Mouse (Mus musculus): ENCODE measurements around the gene Ppp1r9a. TPM values are rescaled to one million over a fixed set of nuclear protein-coding genes. Genes with fewer than 3 reads are reported as not detected.

Gene Ppp1r9a
- total RNA-seq, 2 experiments from 2014 or later: 26.9 to 30.9 TPM

DNA sequence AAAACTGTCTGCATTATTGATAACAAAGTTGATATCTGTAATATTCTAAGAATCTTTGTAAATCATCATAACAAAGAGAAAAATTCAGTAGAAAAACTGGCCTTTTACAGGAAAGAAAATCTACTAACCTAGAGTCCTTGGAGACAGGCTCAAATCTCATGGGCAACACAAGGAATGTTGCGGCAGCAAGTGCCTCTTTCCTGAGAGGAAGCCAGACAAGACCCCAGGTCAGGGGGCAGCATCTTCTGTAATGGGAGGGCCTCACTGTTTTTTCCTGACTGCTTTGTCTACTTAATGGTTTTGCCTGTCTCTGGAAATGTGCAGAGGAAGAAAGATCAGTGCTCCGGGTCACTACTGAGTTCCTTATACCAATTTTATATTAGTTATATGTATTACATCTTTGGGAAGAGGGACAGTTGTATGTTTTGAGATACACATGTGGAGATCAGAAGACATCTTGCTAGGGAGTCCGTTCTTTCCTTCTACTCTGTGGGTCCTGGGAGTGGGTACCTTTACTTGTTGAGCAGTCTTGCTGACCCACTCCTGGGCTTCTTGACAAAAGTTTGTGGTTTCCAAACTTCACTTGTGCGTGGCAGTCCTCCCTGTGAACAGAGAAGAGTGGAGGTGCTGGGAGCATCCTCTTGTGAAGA is 151.9 kb downstream of the Ppp1r9a start:
- DNase-seq: no peak

GRCm38 (mm10) chr6:5074736-5075135 is 172.0 kb downstream of the Ppp1r9a start:
- no peak for DNase-seq

DNA sequence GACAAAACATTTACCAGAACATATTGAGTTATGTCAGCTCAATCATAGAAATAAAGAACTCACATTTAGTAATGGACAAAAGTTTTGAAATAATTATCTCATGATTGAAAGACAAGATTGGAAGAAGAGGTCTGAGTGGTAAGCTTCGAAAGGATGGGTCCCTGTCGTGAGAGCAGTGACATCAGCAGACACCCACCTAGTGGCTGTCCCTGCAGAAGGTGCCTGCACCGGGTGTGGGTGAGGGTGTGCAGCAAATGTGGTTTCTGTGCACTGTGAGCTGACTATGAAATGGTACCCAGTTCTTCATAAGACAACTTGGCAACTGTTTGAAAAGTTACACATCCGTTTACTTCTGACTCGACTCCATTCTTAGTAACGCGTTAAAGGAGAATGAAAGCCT is 173.0 kb downstream of the Ppp1r9a start:
- no peak for DNase-seq

DNA sequence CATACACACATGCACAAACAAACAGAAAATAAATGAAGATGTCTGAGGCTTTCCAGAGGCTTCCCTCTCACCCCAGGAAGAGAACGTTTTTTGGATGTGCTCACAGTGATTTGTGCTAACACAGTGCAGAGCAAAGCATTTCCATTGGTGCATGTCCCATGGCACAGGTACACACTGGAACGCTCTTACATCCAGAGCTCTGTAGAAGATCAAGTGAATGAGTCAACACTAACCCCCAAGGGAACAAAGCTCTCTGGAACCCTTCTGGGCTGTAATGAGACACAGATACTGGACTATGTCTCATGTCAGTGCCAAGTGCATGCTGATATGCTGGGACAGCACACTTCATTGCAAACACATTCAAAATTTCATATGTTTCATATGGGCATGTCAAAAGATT is 175.3 kb downstream of the Ppp1r9a start:
- DNase-seq: no peak

- no peak for DNase-seq
Measured at GRCm38 (mm10) chr6:5079108-5079507, 176.4 kb downstream of the Ppp1r9a start.

DNA sequence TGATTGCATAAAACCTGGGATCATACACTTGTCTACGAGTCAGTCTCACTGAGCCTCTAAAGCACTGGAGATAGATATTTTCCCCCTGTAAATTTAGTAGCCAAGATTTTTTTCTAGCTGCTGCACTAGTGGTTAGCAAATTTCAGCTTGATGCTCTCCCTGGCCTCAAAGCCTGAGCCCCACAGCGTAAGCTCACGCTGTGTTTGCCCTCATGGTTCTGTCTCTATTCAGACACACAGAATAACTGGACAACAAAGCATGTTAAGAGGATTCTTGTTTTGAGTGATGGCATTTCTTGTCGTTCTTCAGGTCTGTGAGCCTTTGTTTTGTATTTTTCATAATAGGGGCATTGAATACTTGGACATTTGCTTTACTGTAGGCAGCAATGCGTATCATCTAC is 177.4 kb downstream of the Ppp1r9a start:
- DNase-seq: no peak

DNA sequence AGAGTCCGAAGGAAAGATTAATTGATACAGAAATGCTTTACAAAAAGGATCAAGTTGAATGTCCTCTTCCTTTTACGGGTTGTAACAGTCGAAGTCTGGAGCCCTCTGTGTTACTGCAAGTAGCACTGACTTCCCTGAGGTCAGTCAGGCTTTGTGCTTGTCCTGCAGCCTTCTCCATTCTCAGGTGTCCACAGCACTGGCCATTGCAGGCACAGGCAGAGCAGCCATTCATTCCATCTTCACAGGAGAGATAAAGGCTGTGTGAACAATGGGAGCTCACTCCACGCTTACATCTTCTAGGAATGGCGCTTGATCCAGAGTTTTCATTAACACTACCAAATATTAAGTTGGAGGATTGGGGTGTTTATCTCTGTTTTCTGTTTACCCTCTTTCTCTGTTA is 177.8 kb downstream of the Ppp1r9a start:
- no peak for DNase-seq

DNA sequence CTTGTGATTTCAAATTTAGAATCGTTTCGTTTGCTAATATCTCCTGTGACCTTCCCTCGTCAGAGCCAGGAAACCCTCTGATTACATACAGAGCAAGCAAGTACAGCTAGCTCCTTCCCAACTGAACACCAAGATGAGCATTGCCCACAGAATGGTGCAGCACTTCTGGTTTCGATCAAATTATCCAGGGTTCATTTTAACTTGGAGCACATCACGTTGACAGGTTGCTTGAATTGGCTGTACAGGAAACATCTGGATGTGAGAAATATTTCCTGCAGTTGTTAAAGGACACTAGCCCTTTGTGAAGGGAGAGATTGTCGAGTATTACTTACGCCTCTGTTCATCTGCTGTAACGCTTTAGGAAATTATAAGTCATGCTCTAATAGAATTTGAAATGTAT is 178.4 kb downstream of the Ppp1r9a start:
- DNase-seq: no peak

- no peak for DNase-seq
Measured at GRCm38 (mm10) chr6:5082144-5082543, 179.4 kb downstream of the Ppp1r9a start.

GRCm38 (mm10) chr6:5082740-5083139 is 180.0 kb downstream of the Ppp1r9a start:
- no peak for DNase-seq

- DNase-seq: no peak
Measured at GRCm38 (mm10) chr6:5083957-5084356, 181.2 kb downstream of the Ppp1r9a start.

- no peak for DNase-seq
Measured at GRCm38 (mm10) chr6:5091873-5092272, 189.2 kb downstream of the Ppp1r9a start.

DNA sequence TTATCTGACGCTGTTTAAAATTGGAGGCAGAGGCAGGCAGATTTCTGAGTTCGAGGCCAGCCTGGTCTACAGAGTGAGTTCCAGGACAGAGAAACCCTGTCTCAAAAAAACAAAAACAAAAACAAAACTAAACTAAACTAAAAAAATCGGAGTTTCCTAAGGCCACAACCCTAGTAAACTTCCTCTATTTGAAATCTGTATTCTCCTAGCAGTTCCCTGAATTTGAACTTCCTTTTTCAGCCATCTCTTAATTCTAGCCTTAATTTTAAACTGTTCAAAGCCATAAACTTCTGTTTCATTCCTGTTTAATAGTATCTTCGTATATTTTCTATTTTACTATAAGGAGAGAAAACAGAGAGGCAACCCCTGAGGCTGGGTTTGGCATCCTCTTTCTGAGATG is 190.1 kb downstream of the Ppp1r9a start:
- no peak for DNase-seq

GRCm38 (mm10) chr6:5093516-5093915 is 190.8 kb downstream of the Ppp1r9a start:
- peak; percentile 75 for DNase-seq

- no peak for DNase-seq
Measured at GRCm38 (mm10) chr6:5095365-5095973, 192.8 kb downstream of the Ppp1r9a start.

- no peak for DNase-seq
Measured at GRCm38 (mm10) chr6:5097309-5097708, 194.6 kb downstream of the Ppp1r9a start.

DNA sequence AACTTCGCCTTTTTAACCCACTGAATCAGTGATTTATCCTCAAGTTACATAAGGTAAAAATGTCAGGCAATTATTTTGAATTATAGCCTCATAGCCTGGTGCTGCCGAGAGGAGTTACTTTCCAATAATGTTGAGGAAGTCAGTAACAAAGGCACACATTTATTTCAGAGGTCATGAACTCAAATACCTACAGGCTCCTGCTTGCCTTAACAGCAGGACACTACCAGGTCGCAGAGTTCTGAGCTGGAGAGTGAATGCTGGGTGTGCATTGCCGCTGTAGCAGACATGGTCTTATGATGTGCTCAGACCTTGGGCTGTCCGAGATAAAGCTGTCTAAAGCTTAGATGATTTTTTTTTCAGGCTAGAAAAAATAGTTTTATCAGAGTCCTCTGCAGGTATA is 196.6 kb downstream of the Ppp1r9a start:
- no peak for DNase-seq

GRCm38 (mm10) chr6:5099842-5100241 is 197.1 kb downstream of the Ppp1r9a start:
- no peak for DNase-seq

- no peak for DNase-seq
Measured at GRCm38 (mm10) chr6:5100347-5100746, 197.6 kb downstream of the Ppp1r9a start.

DNA sequence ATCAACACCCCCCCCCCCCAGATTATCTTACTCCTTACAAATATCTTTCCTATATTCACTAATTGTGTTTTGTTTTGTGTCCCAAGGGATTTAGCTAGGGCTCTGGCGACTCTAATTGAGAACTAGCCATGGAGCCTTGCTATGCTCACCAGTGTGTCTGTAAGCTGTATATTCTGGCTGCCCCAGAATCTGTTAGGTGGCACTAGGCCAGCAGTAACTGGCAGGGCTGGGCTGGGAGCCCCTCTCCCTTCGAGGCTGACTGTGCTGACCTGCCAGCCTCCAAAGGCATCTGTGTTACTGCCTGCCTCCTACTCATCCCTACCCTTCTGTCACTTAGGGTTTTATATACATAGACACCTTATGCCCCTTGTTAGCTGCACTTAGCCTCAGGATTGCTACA is 200.0 kb downstream of the Ppp1r9a start:
- DNase-seq: peak; percentile 29

DNA sequence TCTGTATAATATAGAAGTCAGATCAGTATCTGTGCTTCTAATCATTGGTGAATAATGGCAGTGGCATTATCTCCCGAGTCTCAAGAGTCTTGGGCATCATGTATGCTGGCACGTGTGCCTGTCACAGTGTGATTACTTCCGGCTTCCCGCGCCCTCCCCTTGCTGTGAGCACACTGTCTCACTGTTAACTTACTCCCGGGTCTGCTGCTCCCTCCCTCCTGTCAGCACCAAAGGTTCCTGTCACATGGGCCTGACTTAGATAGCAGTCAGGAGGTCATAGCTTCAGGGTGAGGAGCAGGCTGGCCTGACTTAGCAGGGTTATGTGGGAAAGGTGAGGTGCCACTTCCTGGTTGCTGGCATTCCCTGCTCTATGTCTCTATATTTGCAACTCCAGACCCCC is 201.1 kb downstream of the Ppp1r9a start:
- no peak for DNase-seq

DNA sequence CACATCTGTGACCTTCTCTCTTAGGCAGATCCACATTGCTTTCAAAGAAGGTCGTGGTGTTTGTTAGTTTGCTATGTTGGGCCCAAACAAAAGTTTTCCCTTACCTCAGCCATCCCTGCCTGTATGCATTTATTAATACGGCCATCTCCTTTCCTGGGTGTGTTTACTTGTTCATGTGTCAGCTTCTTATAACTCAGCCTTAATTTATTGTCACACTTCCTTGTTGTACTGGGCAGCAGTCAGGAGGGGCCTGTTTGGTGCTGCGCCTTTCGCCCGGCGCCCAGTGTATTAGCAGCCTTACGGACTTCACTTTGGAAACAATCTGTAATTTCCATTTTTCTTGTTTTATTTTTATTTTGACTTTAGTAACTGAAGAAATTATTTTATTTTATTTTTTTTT is 201.5 kb downstream of the Ppp1r9a start:
- DNase-seq: no peak

GRCm38 (mm10) chr6:5108494-5108893 is 205.8 kb downstream of the Ppp1r9a start:
- no peak for DNase-seq

GRCm38 (mm10) chr6:5109925-5110714 is 207.4 kb downstream of the Ppp1r9a start:
- DNase-seq: peak; percentile 92
